Mouse (Mus musculus): ENCODE measurements around the gene Tyrobp. TPM values are rescaled to one million over a fixed set of nuclear protein-coding genes. Genes with fewer than 3 reads are reported as not detected.
A peak's percentile ranks its signal among the peaks of the same experiment; 100 is the strongest.

Gene Tyrobp
- polyA plus RNA-seq, 1 experiment from 2014 or later, result 53.5 TPM

DNA sequence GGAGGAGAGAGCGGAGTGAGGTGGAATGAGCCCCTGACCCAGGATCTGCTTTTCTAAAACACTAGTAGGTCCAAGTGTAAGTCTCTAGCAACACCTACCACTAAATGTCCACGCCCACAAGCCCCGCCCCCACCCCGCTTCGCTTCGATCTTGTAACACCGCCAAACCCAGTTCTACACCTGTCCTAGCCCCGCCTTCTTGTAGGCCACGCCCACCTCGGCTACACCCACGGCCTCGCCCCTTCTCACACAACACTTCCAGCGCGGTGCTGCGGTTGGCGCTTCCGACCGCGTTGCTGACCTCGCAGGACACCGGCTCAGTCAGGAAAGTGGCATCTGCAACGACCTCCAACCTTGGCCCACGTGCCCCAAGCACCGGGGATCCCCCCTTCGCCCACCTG, 40.2 kb downstream of the Tyrobp start:
- Histone ChIP-seq H3K27me3 (ENCODE audit: control insufficient read depth, insufficient read depth, low read depth, low read length) (peaks cover 65% of the 10 kb centered on the region), H3K4me1 (replicated peaks; ENCODE audit: control insufficient read depth, insufficient read depth, low read length) (no peaks in the 10 kb centered on the region; the same call in 1 of the 2 replicates), H3K9ac (ENCODE audit: low read length) (no peak overlapping the region), H3K27ac (ENCODE audit: low read length) (no peak overlapping the region), H3K4me3 (ENCODE audit: low read length) (no peak overlapping the region), H3K4me2 (ENCODE audit: low read depth, low read length) (no peak overlapping the region), H3K36me3 (ENCODE audit: control insufficient read depth, insufficient read depth, low read length) (no peaks in the 10 kb centered on the region), H3K9me3 (ENCODE audit: control insufficient read depth, low read length) (no peaks in the 10 kb centered on the region)
- 2% methylated on average over 25 of the region's 25 CpGs for WGBS
- ATAC-seq (ENCODE audit: low read depth), result peak; percentile 47; the same call in 1 of the 2 replicates

DNA sequence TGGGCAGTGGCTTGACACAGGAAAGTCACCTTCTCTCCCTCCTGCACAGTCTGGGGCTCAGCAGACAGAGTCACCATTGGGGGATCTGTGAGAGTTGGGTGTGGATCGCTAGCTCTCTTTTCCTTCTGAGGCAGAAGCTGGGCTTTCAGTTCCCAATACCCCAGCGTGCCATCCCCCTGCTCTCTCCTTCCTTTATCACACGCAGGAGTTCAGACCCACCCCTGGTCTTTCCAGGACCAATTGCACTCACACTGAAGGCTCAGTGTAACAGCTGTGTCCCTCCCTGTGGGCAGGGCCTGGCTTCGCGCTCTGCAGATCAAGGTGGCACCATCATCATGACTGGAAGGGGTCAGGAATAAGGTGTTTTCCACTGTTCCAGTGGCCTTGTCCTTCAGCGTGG, 40.7 kb downstream of the Tyrobp start:
- WGBS, result 8% methylated on average over 6 of the region's 6 CpGs
- no peak for ATAC-seq (ENCODE audit: low read depth)
- H3K36me3 ChIP-seq (ENCODE audit: control insufficient read depth, insufficient read depth, low read length), result no peaks in the 10 kb centered on the region
- H3K27me3 ChIP-seq (ENCODE audit: control insufficient read depth, insufficient read depth, low read depth, low read length), result peaks cover 70% of the 10 kb centered on the region
- H3K4me3 ChIP-seq (ENCODE audit: low read length), result no peak overlapping the region
- H3K9me3 ChIP-seq (ENCODE audit: control insufficient read depth, low read length), result no peaks in the 10 kb centered on the region
- no peak overlapping the region for H3K27ac ChIP-seq (ENCODE audit: low read length)
- no peak overlapping the region for H3K9ac ChIP-seq (ENCODE audit: low read length)
- H3K4me1 ChIP-seq (replicated peaks; ENCODE audit: control insufficient read depth, insufficient read depth, low read length), result no peaks in the 10 kb centered on the region; the same call in 1 of the 2 replicates
- H3K4me2 ChIP-seq (ENCODE audit: low read depth, low read length), result no peak overlapping the region

DNA sequence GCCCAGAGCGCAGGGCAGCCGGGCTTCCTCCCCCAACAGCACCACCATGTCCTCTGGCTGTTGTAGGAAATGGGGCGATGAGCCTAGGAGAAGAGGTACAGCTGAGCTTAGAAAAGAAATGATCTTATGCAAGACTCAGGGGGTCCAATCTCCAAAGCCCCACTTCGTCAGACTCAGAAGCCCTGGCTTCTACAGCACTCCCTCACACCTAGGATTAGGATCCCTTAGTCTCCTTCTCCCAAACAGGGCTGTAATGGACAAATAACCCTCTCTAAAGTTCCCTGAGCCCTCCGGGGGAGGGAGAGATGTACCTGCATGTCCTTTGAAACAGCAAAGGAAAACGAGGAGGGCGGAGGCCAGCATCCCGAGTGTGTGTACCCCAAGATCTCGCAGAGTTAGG, 42.9 kb downstream of the Tyrobp start:
- Histone ChIP-seq H3K36me3 (ENCODE audit: control insufficient read depth, insufficient read depth, low read length) (no peaks in the 10 kb centered on the region), H3K4me2 (ENCODE audit: low read depth, low read length) (no peak overlapping the region), H3K4me3 (ENCODE audit: low read length) (no peak overlapping the region), H3K27me3 (ENCODE audit: control insufficient read depth, insufficient read depth, low read depth, low read length) (peaks cover 89% of the 10 kb centered on the region), H3K4me1 (replicated peaks; ENCODE audit: control insufficient read depth, insufficient read depth, low read length) (no peaks in the 10 kb centered on the region; the same call in 1 of the 2 replicates), H3K9me3 (ENCODE audit: control insufficient read depth, low read length) (no peaks in the 10 kb centered on the region), H3K9ac (ENCODE audit: low read length) (no peak overlapping the region), H3K27ac (ENCODE audit: low read length) (no peak overlapping the region)
- 2% methylated on average over 9 of the region's 9 CpGs for WGBS
- ATAC-seq (ENCODE audit: low read depth), result no peak

DNA sequence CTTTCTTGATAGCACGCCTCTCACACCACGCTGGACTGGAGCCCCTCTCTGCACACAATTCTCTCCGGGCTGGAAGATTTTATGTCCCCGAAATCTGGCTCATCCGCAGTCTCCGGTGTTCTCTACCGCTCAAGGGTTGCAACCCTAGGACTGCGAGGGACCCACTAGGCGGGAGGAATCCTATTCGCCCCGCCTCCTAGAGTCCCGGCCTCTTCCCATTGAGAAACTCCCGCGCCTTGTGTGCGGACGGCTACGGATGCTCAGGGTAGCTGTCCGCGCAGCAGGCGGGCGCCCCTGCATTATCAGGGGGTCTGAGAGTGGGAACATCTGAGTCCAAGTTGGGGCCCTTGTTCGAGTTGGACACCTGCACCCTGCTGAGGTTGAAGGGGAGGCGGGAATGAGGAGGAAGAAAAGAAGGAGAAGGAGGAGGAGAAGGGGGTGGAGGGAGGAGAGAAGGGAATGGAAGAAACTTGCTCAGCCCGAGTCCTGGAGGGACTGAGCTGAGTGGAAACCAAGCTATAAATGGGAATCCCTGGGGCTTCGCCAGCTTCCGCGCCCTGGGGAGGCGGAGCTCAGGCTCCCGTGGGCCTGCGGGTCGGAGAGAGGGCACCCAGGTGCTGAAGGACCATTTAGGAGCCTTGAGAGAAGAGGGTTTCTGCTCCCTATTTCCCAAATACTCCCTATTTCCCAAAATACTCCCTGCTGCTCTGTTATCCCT, 43.5 kb downstream of the Tyrobp start:
- H3K4me2 ChIP-seq (ENCODE audit: low read depth, low read length), result no peak overlapping the region
- H3K4me3 ChIP-seq (ENCODE audit: low read length), result no peak overlapping the region
- H3K27me3 ChIP-seq (ENCODE audit: control insufficient read depth, insufficient read depth, low read depth, low read length), result peaks cover 87% of the 10 kb centered on the region
- under 1% methylated on average over 31 of the region's 31 CpGs for WGBS
- H3K27ac ChIP-seq (ENCODE audit: low read length), result no peak overlapping the region
- no peak overlapping the region for H3K9ac ChIP-seq (ENCODE audit: low read length)
- no peaks in the 10 kb centered on the region for H3K36me3 ChIP-seq (ENCODE audit: control insufficient read depth, insufficient read depth, low read length)
- H3K4me1 ChIP-seq (replicated peaks; ENCODE audit: control insufficient read depth, insufficient read depth, low read length), result no peaks in the 10 kb centered on the region; the same call in 1 of the 2 replicates
- no peak for ATAC-seq (ENCODE audit: low read depth)
- no peaks in the 10 kb centered on the region for H3K9me3 ChIP-seq (ENCODE audit: control insufficient read depth, low read length)

DNA sequence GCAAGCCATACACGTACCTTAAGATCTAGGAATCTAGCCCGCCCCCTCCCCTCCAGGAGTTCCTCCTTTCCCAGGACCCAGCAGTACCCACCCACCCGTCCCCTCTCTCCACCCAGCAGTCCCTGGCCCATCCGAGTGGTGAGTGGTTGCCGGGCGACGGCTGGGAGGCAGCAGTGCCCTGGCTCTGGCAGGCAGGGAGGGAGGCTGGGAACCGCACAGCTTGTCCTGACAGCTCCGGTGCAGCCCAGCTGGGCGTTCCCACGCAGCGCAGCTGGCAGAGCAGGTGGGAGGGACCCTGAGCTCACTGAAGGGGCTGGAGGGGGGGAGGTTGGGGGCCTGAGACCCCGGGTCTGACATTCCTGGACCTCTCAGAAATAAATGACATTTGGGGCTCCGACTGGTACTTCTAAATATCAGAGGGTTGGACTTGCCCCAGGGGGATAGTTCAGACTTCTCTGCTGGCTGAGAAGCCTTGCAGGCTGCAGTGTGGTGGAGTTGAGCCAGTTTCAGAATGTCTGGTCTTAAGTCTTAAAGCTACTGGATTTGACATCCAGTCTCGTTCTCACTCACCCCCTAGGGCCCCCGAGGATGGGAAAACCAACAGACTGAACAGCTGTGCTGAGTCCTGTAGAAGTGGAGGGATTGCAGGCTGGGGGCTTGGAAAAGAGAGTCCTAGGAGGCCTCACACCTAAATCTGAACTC, 44.2 kb downstream of the Tyrobp start, which contains the start of the genes Kirrel2 and Nphs1:
Gene Kirrel2, minus strand, starts transcription at position 62 of the 702 bp plus-strand sequence.
Gene Nphs1, plus strand, starts transcription at position 687 of the 702 bp plus-strand sequence.
- Histone ChIP-seq H3K27me3 (ENCODE audit: control insufficient read depth, insufficient read depth, low read depth, low read length) (peaks cover 83% of the 10 kb centered on the region), H3K9ac (ENCODE audit: low read length) (no peak within 1 kb of the TSS), H3K36me3 (ENCODE audit: control insufficient read depth, insufficient read depth, low read length) (no peaks in the 10 kb centered on the region), H3K4me3 (ENCODE audit: low read length) (no peak within 1 kb of the TSS), H3K4me1 (replicated peaks; ENCODE audit: control insufficient read depth, insufficient read depth, low read length) (no peaks in the 10 kb centered on the region; the same call in 1 of the 2 replicates), H3K27ac (ENCODE audit: low read length) (no peak within 1 kb of the TSS), H3K4me2 (ENCODE audit: low read depth, low read length) (no peak within 1 kb of the TSS), H3K9me3 (ENCODE audit: control insufficient read depth, low read length) (no peaks in the 10 kb centered on the region)
- 0 out of 2 replicates have a peak, but pooled peaks have one; percentile 45 for ATAC-seq (ENCODE audit: low read depth)
- 2% methylated on average over 14 of the region's 16 CpGs for WGBS

DNA sequence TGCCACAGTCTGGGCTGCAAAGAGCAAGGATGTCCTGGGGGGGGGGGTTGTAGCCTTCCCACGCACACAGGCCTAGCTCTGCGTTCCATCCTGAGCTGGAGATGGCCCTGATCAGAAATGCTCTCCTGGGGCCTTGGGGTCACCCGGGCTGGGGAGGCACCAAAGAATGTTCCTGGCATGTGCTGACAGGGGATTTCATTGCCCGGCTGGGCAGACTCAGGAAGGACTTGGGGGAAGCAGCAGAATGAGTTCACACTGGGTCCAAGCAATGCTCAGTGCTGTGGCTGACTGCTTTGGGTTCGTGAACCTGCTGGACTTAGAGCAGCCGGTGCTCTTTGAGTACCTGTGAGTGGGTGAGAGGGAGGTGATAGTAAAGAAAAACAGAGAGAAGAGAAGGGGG, 45.9 kb downstream of the Tyrobp start:
- Histone ChIP-seq H3K4me1 (replicated peaks; ENCODE audit: control insufficient read depth, insufficient read depth, low read length) (no peaks in the 10 kb centered on the region), H3K9me3 (ENCODE audit: control insufficient read depth, low read length) (no peaks in the 10 kb centered on the region), H3K27ac (ENCODE audit: low read length) (no peak overlapping the region), H3K27me3 (ENCODE audit: control insufficient read depth, insufficient read depth, low read depth, low read length) (peaks cover 84% of the 10 kb centered on the region), H3K9ac (ENCODE audit: low read length) (no peak overlapping the region), H3K4me2 (ENCODE audit: low read depth, low read length) (no peak overlapping the region), H3K4me3 (ENCODE audit: low read length) (no peak overlapping the region), H3K36me3 (ENCODE audit: control insufficient read depth, insufficient read depth, low read length) (no peaks in the 10 kb centered on the region)
- 33% methylated on average over 6 of the region's 6 CpGs for WGBS
- no peak for ATAC-seq (ENCODE audit: low read depth)

DNA sequence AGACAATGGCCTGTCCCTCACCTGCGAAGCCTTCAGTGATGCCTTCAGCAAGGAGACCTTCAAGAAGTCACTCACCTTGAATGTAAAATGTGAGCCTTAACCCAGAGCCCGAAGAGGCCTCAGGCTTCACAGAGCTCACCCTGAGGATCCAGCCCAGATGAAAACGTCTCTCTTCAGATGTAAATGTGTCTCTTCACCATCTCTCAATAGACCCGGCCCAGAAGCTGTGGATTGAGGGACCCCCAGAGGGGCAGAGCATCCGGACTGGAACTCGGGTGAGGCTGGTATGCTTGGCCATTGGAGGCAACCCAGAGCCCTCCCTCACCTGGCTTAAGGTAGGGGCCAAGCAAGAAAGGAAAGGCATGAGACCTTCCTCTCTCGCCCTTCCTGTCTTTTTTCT, 50.0 kb downstream of the Tyrobp start:
- H3K4me3 ChIP-seq (ENCODE audit: low read length), result no peak overlapping the region
- WGBS, result 42% methylated on average over 7 of the region's 7 CpGs
- H3K36me3 ChIP-seq (ENCODE audit: control insufficient read depth, insufficient read depth, low read length), result no peaks in the 10 kb centered on the region
- no peak overlapping the region for H3K27ac ChIP-seq (ENCODE audit: low read length)
- H3K27me3 ChIP-seq (ENCODE audit: control insufficient read depth, insufficient read depth, low read depth, low read length), result peaks cover 78% of the 10 kb centered on the region
- H3K4me2 ChIP-seq (ENCODE audit: low read depth, low read length), result no peak overlapping the region
- no peak for ATAC-seq (ENCODE audit: low read depth)
- no peaks in the 10 kb centered on the region for H3K9me3 ChIP-seq (ENCODE audit: control insufficient read depth, low read length)
- no peak overlapping the region for H3K9ac ChIP-seq (ENCODE audit: low read length)
- H3K4me1 ChIP-seq (replicated peaks; ENCODE audit: control insufficient read depth, insufficient read depth, low read length), result no peaks in the 10 kb centered on the region

DNA sequence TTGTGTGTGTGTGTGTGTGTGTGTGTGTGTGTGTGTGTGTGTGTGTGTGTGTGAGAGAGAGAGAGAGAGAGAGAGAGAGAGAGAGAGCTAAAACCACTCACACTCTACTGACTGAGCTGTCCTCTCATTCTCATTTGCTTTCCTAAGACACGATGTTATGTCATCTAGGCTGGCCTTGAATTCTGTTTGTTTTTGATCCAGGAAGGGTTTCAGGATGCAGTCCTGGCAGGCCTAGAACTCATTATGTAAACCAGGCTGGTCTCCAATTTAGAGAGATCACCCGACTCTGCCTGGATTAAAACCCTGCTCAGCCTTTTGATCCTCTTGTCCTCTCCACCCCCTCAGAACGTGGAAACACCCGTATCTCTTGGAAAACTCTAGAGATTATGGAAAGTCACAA, 50.4 kb downstream of the Tyrobp start:
- ATAC-seq (ENCODE audit: low read depth), result no peak
- WGBS, result 21% methylated on average over 4 of the region's 4 CpGs

DNA sequence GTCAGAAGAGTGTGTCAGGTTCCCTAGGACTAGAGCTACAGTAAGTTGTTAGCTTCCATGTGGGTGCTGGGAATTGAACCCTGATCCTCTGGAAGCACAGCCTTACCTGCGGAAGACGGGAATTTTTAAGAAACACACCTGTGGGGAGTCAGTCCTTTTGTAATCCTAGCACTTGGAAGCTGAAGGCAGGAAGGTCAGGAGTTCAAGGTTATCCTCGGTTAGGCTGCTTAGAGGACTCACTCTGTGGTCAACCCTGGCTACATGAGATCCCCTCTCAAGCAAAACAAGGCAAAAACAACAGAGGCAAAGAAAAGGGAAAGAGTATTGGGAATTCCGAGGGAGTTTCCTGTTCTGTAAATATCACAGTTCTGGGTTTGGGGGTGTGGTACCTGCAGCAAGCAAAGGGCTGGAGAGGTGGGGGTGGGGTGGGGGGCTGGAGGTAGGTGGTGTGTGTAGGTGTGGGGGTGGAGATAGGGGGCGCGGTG, 51.3 kb downstream of the Tyrobp start:
- WGBS, result 9% methylated on average over 6 of the region's 6 CpGs
- H3K4me1 ChIP-seq (replicated peaks; ENCODE audit: control insufficient read depth, insufficient read depth, low read length), result no peaks in the 10 kb centered on the region
- H3K4me3 ChIP-seq (ENCODE audit: low read length), result no peak overlapping the region
- H3K27me3 ChIP-seq (ENCODE audit: control insufficient read depth, insufficient read depth, low read depth, low read length), result peaks cover 68% of the 10 kb centered on the region
- no peaks in the 10 kb centered on the region for H3K36me3 ChIP-seq (ENCODE audit: control insufficient read depth, insufficient read depth, low read length)
- H3K4me2 ChIP-seq (ENCODE audit: low read depth, low read length), result no peak overlapping the region
- no peak overlapping the region for H3K9ac ChIP-seq (ENCODE audit: low read length)
- ATAC-seq (ENCODE audit: low read depth), result no peak
- H3K27ac ChIP-seq (ENCODE audit: low read length), result no peak overlapping the region
- no peaks in the 10 kb centered on the region for H3K9me3 ChIP-seq (ENCODE audit: control insufficient read depth, low read length)

More for the DNA sequence above, 50.4 kb downstream of the Tyrobp start:
- H3K9me3 ChIP-seq (ENCODE audit: control insufficient read depth, low read length), result no peaks in the 10 kb centered on the region
- H3K4me3 ChIP-seq (ENCODE audit: low read length), result no peak overlapping the region
- H3K27ac ChIP-seq (ENCODE audit: low read length), result no peak overlapping the region
- H3K27me3 ChIP-seq (ENCODE audit: control insufficient read depth, insufficient read depth, low read depth, low read length), result peaks cover 75% of the 10 kb centered on the region
- H3K4me1 ChIP-seq (replicated peaks; ENCODE audit: control insufficient read depth, insufficient read depth, low read length), result no peaks in the 10 kb centered on the region
- H3K9ac ChIP-seq (ENCODE audit: low read length), result no peak overlapping the region
- H3K36me3 ChIP-seq (ENCODE audit: control insufficient read depth, insufficient read depth, low read length), result no peaks in the 10 kb centered on the region
- H3K4me2 ChIP-seq (ENCODE audit: low read depth, low read length), result no peak overlapping the region

All from lung, embryonic 16.5 days (tissue).